Mouse (Mus musculus): ENCODE data around the gene Hdgfl3. TPM values are rescaled to one million over a fixed set of nuclear protein-coding genes. Genes with fewer than 3 reads are reported as not detected.

Hdgfl3 gene
- total RNA-seq (2014; fragmentation: Nextera tagmentation): not detected in 2 replicates
- 0.12 and 0.16 TPM in 2 replicates for total RNA-seq (2017)
- polyA plus RNA-seq (2012): not detected in 2 replicates

DNA sequence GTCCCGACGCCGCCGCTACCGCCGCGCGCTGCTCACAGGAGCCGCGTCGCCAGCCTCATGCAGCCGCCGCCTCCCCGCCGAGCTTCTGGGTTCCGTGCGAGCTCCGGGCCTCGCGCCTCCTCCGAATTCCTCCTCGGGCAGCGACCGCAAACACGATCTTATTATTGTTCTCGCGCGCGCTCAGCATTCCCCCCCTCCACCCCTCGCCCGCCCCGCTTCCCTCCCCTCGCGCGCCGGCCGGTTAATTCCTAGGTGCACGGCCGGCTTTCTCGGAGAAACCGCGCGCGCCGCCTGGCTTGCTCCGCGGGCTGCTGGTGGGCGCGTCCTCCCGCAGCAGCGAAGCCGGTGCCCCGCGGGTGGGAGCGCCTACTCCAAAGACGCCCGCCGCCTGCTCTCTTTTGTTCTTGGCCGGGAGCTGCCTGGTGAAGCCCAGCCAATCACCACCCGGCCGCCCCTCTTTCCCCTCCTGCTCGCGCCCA lies at the start of gene Hdgfl3:
Gene Hdgfl3, minus strand, starts transcription at position 207 of the 479 bp plus-strand sequence.
- TF ChIP-seq CTCF (IDR thresholded peaks at IDR 0.05; ENCODE audit: low read depth, low read length) (no peak), TAL1 (conservative IDR thresholded peaks at IDR 0.05; ENCODE audit: low read depth, low read length) (no peak), POLR2AphosphoS5 (IDR thresholded peaks at IDR 0.05; ENCODE audit: insufficient replicate concordance, low read depth, low read length) (no peak), GATA1 (IDR thresholded peaks at IDR 0.05; ENCODE audit: borderline replicate concordance, low read length) (no peak), GATA2 (IDR thresholded peaks at IDR 0.05; ENCODE audit: borderline replicate concordance, low read depth, low read length) (no peak)
- no peak for DNase-seq (ENCODE audit: low spot score)
- Histone ChIP-seq H3K4me3 (ENCODE audit: low read depth, low read length) (no peak within 1 kb of the TSS; the same call in 1 of the 2 replicates), H3K36me3 (replicated peaks) (no peaks in the 10 kb centered on the region), H3K9me3 (replicated peaks) (peaks cover 18% of the 10 kb centered on the region), H3K27me3 (ENCODE audit: insufficient read depth, low read length) (no peaks in the 10 kb centered on the region; the same call in 1 of the 2 replicates), H3K4me1 (ENCODE audit: insufficient read depth, low read depth, low read length) (no peaks in the 10 kb centered on the region)
- no peak for ATAC-seq (ENCODE audit: extremely low read depth, insufficient number of reproducible peaks, low FRiP score, poor library complexity, severe bottlenecking)

DNA sequence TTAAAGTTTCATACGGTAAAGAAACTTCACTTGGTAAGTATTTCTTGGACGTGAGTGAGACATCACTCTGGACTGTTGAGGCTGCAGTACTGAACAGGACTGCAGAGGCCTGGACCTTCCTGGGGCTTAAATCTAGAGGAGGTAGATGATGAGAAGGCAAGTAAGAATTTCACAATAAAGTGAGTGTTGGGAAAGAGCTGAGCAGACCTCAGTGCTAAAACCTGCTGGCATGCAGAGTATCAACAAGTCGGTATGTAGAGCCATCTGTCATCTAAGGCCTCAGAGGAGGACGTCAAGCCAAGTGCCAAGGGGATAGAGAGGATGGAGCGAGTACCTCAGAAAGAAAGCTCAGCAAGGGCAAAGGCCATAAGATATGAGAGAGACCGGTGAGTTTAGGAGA lies 49.4 kb upstream of the Hdgfl3 start:
- Histone ChIP-seq H3K4me3 (ENCODE audit: low read depth, low read length) (no peak overlapping the region), H3K36me3 (replicated peaks) (no peaks in the 10 kb centered on the region), H3K9me3 (replicated peaks) (no peaks in the 10 kb centered on the region), H3K4me1 (ENCODE audit: insufficient read depth, low read depth, low read length) (no peaks in the 10 kb centered on the region), H3K27me3 (ENCODE audit: insufficient read depth, low read length) (peaks cover 3% of the 10 kb centered on the region; the same call in 1 of the 2 replicates)
- DNase-seq (ENCODE audit: low spot score): no peak
- ATAC-seq (ENCODE audit: extremely low read depth, insufficient number of reproducible peaks, low FRiP score, poor library complexity, severe bottlenecking): no peak
- TF ChIP-seq POLR2AphosphoS5 (IDR thresholded peaks at IDR 0.05; ENCODE audit: insufficient replicate concordance, low read depth, low read length) (no peak), CTCF (IDR thresholded peaks at IDR 0.05; ENCODE audit: low read depth, low read length) (no peak), TAL1 (conservative IDR thresholded peaks at IDR 0.05; ENCODE audit: low read depth, low read length) (no peak), GATA1 (IDR thresholded peaks at IDR 0.05; ENCODE audit: borderline replicate concordance, low read length) (no peak), GATA2 (IDR thresholded peaks at IDR 0.05; ENCODE audit: borderline replicate concordance, low read depth, low read length) (no peak)

DNA sequence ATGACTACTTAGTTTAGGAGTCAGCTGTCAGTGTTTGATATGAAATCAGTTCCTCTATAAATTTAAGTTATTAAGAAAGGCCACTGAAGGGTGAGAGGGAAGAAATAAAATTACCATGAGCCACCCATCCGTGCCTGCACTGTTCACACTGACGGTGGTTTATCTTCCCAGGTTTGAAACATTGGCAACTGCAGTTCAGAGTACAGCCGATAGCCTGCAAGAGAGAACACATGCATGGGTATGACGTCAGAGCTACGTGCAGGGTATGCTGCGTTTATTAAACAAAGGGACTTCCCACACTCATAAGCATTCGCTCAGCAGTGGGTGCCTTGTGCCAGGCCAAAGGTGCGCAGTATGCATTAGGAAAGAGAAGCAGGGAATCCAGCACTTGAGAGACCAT lies 44.0 kb upstream of the Hdgfl3 start:
- ATAC-seq (ENCODE audit: extremely low read depth, insufficient number of reproducible peaks, low FRiP score, poor library complexity, severe bottlenecking) (no peak), DNase-seq (ENCODE audit: low spot score) (no peak)
- Histone ChIP-seq H3K36me3 (replicated peaks) (no peaks in the 10 kb centered on the region), H3K4me1 (ENCODE audit: insufficient read depth, low read depth, low read length) (no peaks in the 10 kb centered on the region), H3K4me3 (ENCODE audit: low read depth, low read length) (no peak overlapping the region), H3K27me3 (ENCODE audit: insufficient read depth, low read length) (no peaks in the 10 kb centered on the region), H3K9me3 (replicated peaks) (no peaks in the 10 kb centered on the region)
- TF ChIP-seq GATA2 (IDR thresholded peaks at IDR 0.05; ENCODE audit: borderline replicate concordance, low read depth, low read length) (no peak), POLR2AphosphoS5 (IDR thresholded peaks at IDR 0.05; ENCODE audit: insufficient replicate concordance, low read depth, low read length) (no peak), TAL1 (conservative IDR thresholded peaks at IDR 0.05; ENCODE audit: low read depth, low read length) (no peak), GATA1 (IDR thresholded peaks at IDR 0.05; ENCODE audit: borderline replicate concordance, low read length) (no peak), CTCF (IDR thresholded peaks at IDR 0.05; ENCODE audit: low read depth, low read length) (no peak)

DNA sequence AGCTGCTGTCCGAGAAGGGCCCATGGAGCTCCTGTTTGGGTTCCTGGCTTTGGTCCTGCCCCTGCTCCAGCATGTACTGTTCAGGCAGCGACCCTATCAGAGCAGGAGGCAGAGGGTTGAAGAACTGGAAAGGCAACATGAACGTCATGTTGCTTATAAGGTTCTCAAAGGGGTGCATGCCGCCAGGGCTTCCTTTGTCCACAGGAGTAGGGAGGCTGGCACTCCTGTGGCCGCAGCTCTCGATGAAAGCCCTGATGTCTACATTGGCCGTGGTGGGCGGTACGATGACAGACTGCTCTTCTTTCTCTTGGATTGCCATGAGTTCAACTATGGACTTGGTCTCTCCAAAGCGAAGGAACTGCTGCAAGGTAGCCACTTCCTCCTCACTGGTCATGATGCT lies 40.3 kb upstream of the Hdgfl3 start:
- H3K4me1 ChIP-seq (ENCODE audit: insufficient read depth, low read depth, low read length): no peaks in the 10 kb centered on the region
- no peak overlapping the region for H3K4me3 ChIP-seq (ENCODE audit: low read depth, low read length)
- TF ChIP-seq CTCF (IDR thresholded peaks at IDR 0.05; ENCODE audit: low read depth, low read length): no peak
- no peak for TF ChIP-seq GATA2 (IDR thresholded peaks at IDR 0.05; ENCODE audit: borderline replicate concordance, low read depth, low read length)
- TF ChIP-seq TAL1 (conservative IDR thresholded peaks at IDR 0.05; ENCODE audit: low read depth, low read length): no peak
- no peaks in the 10 kb centered on the region for H3K36me3 ChIP-seq (replicated peaks)
- DNase-seq (ENCODE audit: low spot score) (no peak), ATAC-seq (ENCODE audit: extremely low read depth, insufficient number of reproducible peaks, low FRiP score, poor library complexity, severe bottlenecking) (no peak)
- H3K27me3 ChIP-seq (ENCODE audit: insufficient read depth, low read length): no peaks in the 10 kb centered on the region
- no peaks in the 10 kb centered on the region for H3K9me3 ChIP-seq (replicated peaks)

DNA sequence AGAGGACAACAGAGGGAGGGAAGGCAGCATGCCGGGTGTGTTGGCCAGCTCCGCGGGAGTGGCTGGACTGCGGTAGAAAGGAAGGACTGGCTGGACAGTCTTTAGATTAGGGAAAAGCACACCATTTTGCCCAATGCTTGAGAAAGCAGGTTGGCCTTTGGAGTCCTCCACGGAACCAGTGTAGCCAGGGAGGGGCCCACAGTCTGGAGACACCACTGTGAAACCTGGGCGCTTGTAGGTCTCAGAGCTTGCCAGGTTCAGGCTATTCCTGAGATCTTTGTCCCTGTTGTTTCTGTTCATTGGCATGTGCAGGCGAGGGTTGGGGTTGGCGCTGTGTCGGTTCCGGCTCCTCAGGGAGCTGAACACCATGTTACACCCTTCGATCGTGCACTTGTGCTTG lies 39.7 kb upstream of the Hdgfl3 start:
- peaks cover under 1% of the 10 kb centered on the region; the same call in 1 of the 2 replicates for H3K4me1 ChIP-seq (ENCODE audit: insufficient read depth, low read depth, low read length)
- DNase-seq (ENCODE audit: low spot score): no peak
- no peak for ATAC-seq (ENCODE audit: extremely low read depth, insufficient number of reproducible peaks, low FRiP score, poor library complexity, severe bottlenecking)

DNA sequence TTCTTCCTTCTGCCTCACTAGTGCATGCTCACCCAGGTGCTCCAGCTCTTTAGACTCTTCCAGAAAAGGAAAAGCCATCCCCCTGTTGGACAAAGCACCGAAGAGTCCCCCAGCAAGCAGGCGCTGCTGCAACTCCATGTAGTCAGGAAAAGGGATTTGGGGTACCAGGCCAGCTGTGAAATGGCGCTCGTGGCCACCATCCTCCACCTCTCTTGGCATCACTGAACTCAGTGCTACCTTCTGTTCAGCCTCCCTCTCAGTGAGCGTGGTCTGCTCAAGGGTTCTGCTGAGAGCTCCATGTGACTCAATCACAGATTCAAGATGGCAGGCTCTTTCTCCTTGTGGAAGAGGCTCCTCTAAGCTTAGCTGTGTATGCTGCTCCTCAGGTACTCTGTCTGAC lies 39.1 kb upstream of the Hdgfl3 start:
- Histone ChIP-seq H3K4me3 (ENCODE audit: low read depth, low read length) (no peak overlapping the region), H3K9me3 (replicated peaks) (no peaks in the 10 kb centered on the region), H3K4me1 (ENCODE audit: insufficient read depth, low read depth, low read length) (peaks cover 3% of the 10 kb centered on the region; the same call in 1 of the 2 replicates), H3K27me3 (ENCODE audit: insufficient read depth, low read length) (no peaks in the 10 kb centered on the region), H3K36me3 (replicated peaks) (no peaks in the 10 kb centered on the region)
- DNase-seq (ENCODE audit: low spot score) (no peak), ATAC-seq (ENCODE audit: extremely low read depth, insufficient number of reproducible peaks, low FRiP score, poor library complexity, severe bottlenecking) (no peak)
- TF ChIP-seq GATA1 (IDR thresholded peaks at IDR 0.05; ENCODE audit: borderline replicate concordance, low read length): no peak

More for the DNA sequence above, 39.7 kb upstream of the Hdgfl3 start:
- H3K9me3 ChIP-seq (replicated peaks): no peaks in the 10 kb centered on the region
- H3K27me3 ChIP-seq (ENCODE audit: insufficient read depth, low read length): no peaks in the 10 kb centered on the region
- no peaks in the 10 kb centered on the region for H3K36me3 ChIP-seq (replicated peaks)
- no peak overlapping the region for H3K4me3 ChIP-seq (ENCODE audit: low read depth, low read length)
- no peak for TF ChIP-seq GATA1 (IDR thresholded peaks at IDR 0.05; ENCODE audit: borderline replicate concordance, low read length)
- TF ChIP-seq POLR2AphosphoS5 (IDR thresholded peaks at IDR 0.05; ENCODE audit: insufficient replicate concordance, low read depth, low read length): no peak
- TF ChIP-seq CTCF (IDR thresholded peaks at IDR 0.05; ENCODE audit: low read depth, low read length): no peak
- no peak for TF ChIP-seq TAL1 (conservative IDR thresholded peaks at IDR 0.05; ENCODE audit: low read depth, low read length)
- no peak for TF ChIP-seq GATA2 (IDR thresholded peaks at IDR 0.05; ENCODE audit: borderline replicate concordance, low read depth, low read length)

All from G1E (cell line).